Mouse (Mus musculus) spleen, adult 12 weeks (tissue): ENCODE data around the gene Enah.

Experiments used
- DNase-seq: peaks from one replicate; pipeline ENCODE4 v3.0.0; 2022; ENCODE audit warnings: low spot score

Enah gene

GRCm38 (mm10) chr1:182028231-182029210 is 8.7 kb upstream of the Enah start:
- DNase-seq: no peak

- DNase-seq: no peak
Observed at GRCm38 (mm10) chr1:182027426-182027979, 7.7 kb upstream of the Enah start.

GRCm38 (mm10) chr1:182026821-182027220 is 7.0 kb upstream of the Enah start:
- no peak for DNase-seq

- no peak for DNase-seq
Observed at GRCm38 (mm10) chr1:182026120-182026519, 6.3 kb upstream of the Enah start.

GRCm38 (mm10) chr1:182021691-182022299 is 2.0 kb upstream of the Enah start:
- no peak for DNase-seq

GRCm38 (mm10) chr1:182020831-182021460 is 1.2 kb upstream of the Enah start:
- no peak for DNase-seq

GRCm38 (mm10) chr1:182019266-182019925 is 394 bp downstream of the Enah start:
- no peak for DNase-seq

- DNase-seq: no peak
Observed at GRCm38 (mm10) chr1:182018397-182019265, 1.2 kb downstream of the Enah start.

- no peak for DNase-seq
Observed at GRCm38 (mm10) chr1:182005831-182006230, 14.0 kb downstream of the Enah start.

- DNase-seq: no peak
Observed at GRCm38 (mm10) chr1:181998673-181999072, 21.1 kb downstream of the Enah start.

GRCm38 (mm10) chr1:181997791-181998190 is 22.0 kb downstream of the Enah start:
- DNase-seq: no peak

- no peak for DNase-seq
Observed at GRCm38 (mm10) chr1:181993597-181993996, 26.2 kb downstream of the Enah start.

- DNase-seq: no peak
Observed at GRCm38 (mm10) chr1:181988367-181988766, 31.4 kb downstream of the Enah start.

- DNase-seq: no peak
Observed at GRCm38 (mm10) chr1:181987226-181987625, 32.6 kb downstream of the Enah start.

GRCm38 (mm10) chr1:181985880-181986279 is 33.9 kb downstream of the Enah start:
- no peak for DNase-seq

- DNase-seq: no peak
Observed at GRCm38 (mm10) chr1:181984811-181985210, 35.0 kb downstream of the Enah start.

- no peak for DNase-seq
Observed at GRCm38 (mm10) chr1:181980017-181980719, 39.6 kb downstream of the Enah start.

GRCm38 (mm10) chr1:181975510-181975909 is 44.3 kb downstream of the Enah start:
- DNase-seq: no peak

GRCm38 (mm10) chr1:181974897-181975296 is 44.9 kb downstream of the Enah start:
- DNase-seq: no peak

GRCm38 (mm10) chr1:181965277-181965676 is 54.5 kb downstream of the Enah start:
- DNase-seq: no peak
